19 mouse cellular contexts compared by ENCODE assay signal in genomic region chr9:65902879-65903278, GRCm38 (mm10).
"Had no signal": no experiment of that assay in that cellular context is flagged by ENCODE, and none has a peak within 500 bp of the region (broad histone marks: within the 10 kb centered on the region; RNA-seq: fewer than 3 reads in every experiment).

No protein-coding gene starts in this region.

- H3K27me3 ChIP-seq: liver, embryonic 15.5 days; megakaryocyte, embryonic 14.5 days; midbrain, embryonic 13.5 days; midbrain, embryonic 15.5 days; neural tube, embryonic 12.5 days; stomach, embryonic 15.5 days had no signal

- H3K9me3 ChIP-seq: liver, embryonic 15.5 days; megakaryocyte, embryonic 14.5 days; midbrain, embryonic 13.5 days; midbrain, embryonic 15.5 days; neural tube, embryonic 12.5 days; stomach, embryonic 15.5 days had no signal

- H3K4me2 ChIP-seq: liver, embryonic 15.5 days; lung, embryonic 14.5 days; midbrain, embryonic 11.5 days; midbrain, embryonic 13.5 days; midbrain, embryonic 15.5 days; neural tube, embryonic 12.5 days; stomach, embryonic 15.5 days had no signal

- H3K9ac ChIP-seq: liver, embryonic 15.5 days; lung, embryonic 14.5 days; midbrain, embryonic 13.5 days; midbrain, embryonic 15.5 days; neural tube, embryonic 12.5 days; stomach, embryonic 15.5 days had no signal

- DNase-seq: lung, adult 18-20 months; lung, embryonic 14.5 days; lung, postnatal 10 days; lung, postnatal 4 days; retina, postnatal 1 day; right cerebral cortex, adult 18-20 months; right cerebral cortex, postnatal 25 days; right cerebral cortex, postnatal 4 days; spleen, adult 18-20 months; thymus, adult 2 months; thymus, postnatal 4 days had no signal

- H3K4me3 ChIP-seq: liver, embryonic 15.5 days; megakaryocyte, embryonic 14.5 days; midbrain, embryonic 13.5 days; midbrain, embryonic 15.5 days; neural tube, embryonic 12.5 days; stomach, embryonic 15.5 days had no signal

- ATAC-seq: midbrain, embryonic 13.5 days; midbrain, embryonic 15.5 days had no signal

- H3K27ac ChIP-seq: liver, embryonic 15.5 days; midbrain, embryonic 13.5 days; midbrain, embryonic 15.5 days; neural tube, embryonic 12.5 days; stomach, embryonic 15.5 days; stomach, postnatal 0 days had no signal

- H3K36me3 ChIP-seq: midbrain, embryonic 13.5 days; midbrain, embryonic 15.5 days had no signal
